In genomic region chr5:109559191-109559590, GRCm38 (mm10) we compare ENCODE assay signal across 8 mouse cellular contexts. TPM values are rescaled to one million over a fixed set of nuclear protein-coding genes. Genes with fewer than 3 reads are reported as not detected.
DNase-seq lines count a peak whose midpoint lies in the region; ATAC-seq and TF ChIP-seq lines count a peak whose summit lies in the region.

No protein-coding gene starts in this region.

- intact Hi-C loops in left cerebral cortex, adult 2 months (cut with DNase I), result loop anchor here (5.0 kb wide), 1 partner anchor 133 kb away; the partner anchor contains the start of gene 5430403G16Rik
- intact Hi-C loops in left cerebral cortex, postnatal 10 days (cut with DNase I), result loop anchor here (5.0 kb wide), 1 partner anchor 538 kb away; the partner anchor contains the start of gene Plcxd1

- no peak for DNase-seq in left cerebral cortex, adult 2 months (ENCODE audit: extremely low spot score in 1 of 2, low spot score in 2 of 2)
- no peak for DNase-seq in left cerebral cortex, postnatal 10 days (ENCODE audit: extremely low spot score in 1 of 2, low spot score in 2 of 2)
- DNase-seq in liver, postnatal 0 days, result no peak
- DNase-seq in frontal cortex, adult 2 months (ENCODE audit: extremely low spot score in 1 of 2, low spot score in 1 of 2), result no peak
- DNase-seq in adrenal gland, postnatal 4 days (ENCODE audit: low spot score in 2 of 2), result no peak
- no peak for DNase-seq in thymus, adult 18-20 months

- H3K4me1 ChIP-seq in bone marrow, adult 2 months (ENCODE audit: control insufficient read depth, insufficient read depth, low read length), result no peaks in the 10 kb centered on the region
- no peaks in the 10 kb centered on the region for H3K4me1 ChIP-seq in heart, embryonic 14.5 days (ENCODE audit: control insufficient read depth in 2 of 2, insufficient read depth in 2 of 2, low read length in 2 of 2)
- no peaks in the 10 kb centered on the region; the same call in 1 of the 2 replicates for H3K4me1 ChIP-seq in liver, postnatal 0 days (ENCODE audit: insufficient read depth)

- ATAC-seq in heart, embryonic 14.5 days (ENCODE audit: insufficient number of reproducible peaks, insufficient read depth, low FRiP score, low read depth), result no peak
- no peak for ATAC-seq in liver, postnatal 0 days

- WGBS in bone marrow, adult 2 months, result 12% methylated on average over 6 of the region's 6 CpGs
- WGBS in heart, embryonic 14.5 days, result 28% methylated on average over 6 of the region's 6 CpGs
- 21% methylated on average over 5 of the region's 6 CpGs for WGBS in liver, postnatal 0 days (ENCODE audit: insufficient replicate concordance)

- H3K9ac ChIP-seq in heart, embryonic 14.5 days (ENCODE audit: low read length), result no peak overlapping the region
- no peak overlapping the region for H3K9ac ChIP-seq in liver, postnatal 0 days (replicated peaks)

- H3K9me3 ChIP-seq in heart, embryonic 14.5 days (ENCODE audit: control insufficient read depth, low read length), result peaks cover 36% of the 10 kb centered on the region
- H3K9me3 ChIP-seq in liver, postnatal 0 days (ENCODE audit: low read length), result peaks cover 21% of the 10 kb centered on the region

- no peaks in the 10 kb centered on the region for H3K27me3 ChIP-seq in heart, embryonic 14.5 days (ENCODE audit: control insufficient read depth, insufficient read depth, low read length)
- H3K27me3 ChIP-seq in liver, postnatal 0 days (ENCODE audit: insufficient read depth, low read length), result no peaks in the 10 kb centered on the region

- peak overlapping the region; percentile 77 for H3K4me3 ChIP-seq in left cerebral cortex, adult 2 months
- H3K4me3 ChIP-seq in bone marrow, adult 2 months (replicated peaks; ENCODE audit: control insufficient read depth, low read depth, low read length), result peak overlapping the region; percentile 49
- H3K4me3 ChIP-seq in heart, embryonic 14.5 days (ENCODE audit: control insufficient read depth in 1 of 2, insufficient read depth in 1 of 2, low read depth in 1 of 2, low read length in 2 of 2), result peak overlapping the region in 1 of 2 experiments; percentile 65; a peak in 2 of 4 replicates
- peak overlapping the region; percentile 70 for H3K4me3 ChIP-seq in liver, postnatal 0 days (ENCODE audit: low read depth, low read length)

- no peak for TF ChIP-seq EP300 in liver, postnatal 0 days (IDR thresholded peaks at IDR 0.05; ENCODE audit: low read depth)

- no peak for TF ChIP-seq POLR2A in bone marrow, adult 2 months (IDR thresholded peaks at IDR 0.05; ENCODE audit: borderline replicate concordance, control insufficient read depth, low read depth, low read length)

- H3K36me3 ChIP-seq in heart, embryonic 14.5 days (ENCODE audit: control insufficient read depth, insufficient read depth, low read length), result peaks cover 4% of the 10 kb centered on the region; the same call in 1 of the 2 replicates
- H3K36me3 ChIP-seq in liver, postnatal 0 days (replicated peaks; ENCODE audit: insufficient read depth, low read length), result peaks cover 4% of the 10 kb centered on the region; the same call in 1 of the 2 replicates

- TF ChIP-seq CTCF in left cerebral cortex, adult 2 months (IDR thresholded peaks at IDR 0.05), result no peak
- no peak for TF ChIP-seq CTCF in bone marrow, adult 2 months (IDR thresholded peaks at IDR 0.05; ENCODE audit: control insufficient read depth, insufficient read depth, low read length)
- TF ChIP-seq CTCF in liver, postnatal 0 days (IDR thresholded peaks at IDR 0.05; ENCODE audit: low read depth), result no peak

- peak overlapping the region; percentile 99; the same call in 1 of the 2 replicates for H3K27ac ChIP-seq in left cerebral cortex, adult 2 months
- H3K27ac ChIP-seq in bone marrow, adult 2 months (ENCODE audit: control insufficient read depth, insufficient read depth, low read depth, low read length, poor library complexity), result no peak overlapping the region
- peak overlapping the region in 1 of 2 experiments; percentile 91; a peak in 1 of 4 replicates for H3K27ac ChIP-seq in heart, embryonic 14.5 days (replicated peaks in 1 of 2; ENCODE audit: control insufficient read depth in 1 of 2, insufficient read depth in 1 of 2, low read depth in 2 of 2, low read length in 2 of 2)
- peak overlapping the region; percentile 97; the same call in 1 of the 2 replicates for H3K27ac ChIP-seq in liver, postnatal 0 days (ENCODE audit: low read depth)

- peak overlapping the region; percentile 74 for H3K4me2 ChIP-seq in heart, embryonic 14.5 days (ENCODE audit: low read length)
- H3K4me2 ChIP-seq in liver, postnatal 0 days (ENCODE audit: low read depth, low read length), result peak overlapping the region; percentile 81

RNA-seq across cellular contexts. Expression of gene Crlf2, which starts 0.4 kb away (rescaled TPM):
- total RNA-seq in left cerebral cortex, adult 2 months (2021), result 10 to 100 TPM; 31.5 to 37.7 TPM
- total RNA-seq in left cerebral cortex, postnatal 10 days (2021), result 10 to 100 TPM; 41.0 to 44.3 TPM
- 9.9 and 26.5 TPM in 2 replicates for polyA plus RNA-seq in bone marrow, adult 2 months (2011; ENCODE audit: insufficient read depth, insufficient read length, low replicate concordance, missing spikeins)
- 6.9 and 7.0 TPM in 2 replicates for polyA plus RNA-seq in heart, embryonic 14.5 days (2014; fragmentation: Nextera tagmentation; extraction: Ambion mirVana)
- polyA plus RNA-seq in liver, postnatal 0 days (2015; fragmentation: Nextera tagmentation; extraction: Ambion mirVana), result 8.9 and 10.2 TPM in 2 replicates
- polyA plus RNA-seq in frontal cortex, adult 2 months (2012; rRNA removed), result 28.0 and 30.2 TPM in 2 replicates
- total RNA-seq in adrenal gland, postnatal 4 days (2021), result 10 to 100 TPM; 31.6 to 36.4 TPM
